Mouse (Mus musculus) cerebellum, adult 18-20 months (tissue): ENCODE measurements around the gene Arhgap30.

Experiments
- DNase-seq, 2 experiments: peaks; one replicate each; pipeline ENCODE4 v3.0.0; 2021

Arhgap30 gene

DNA sequence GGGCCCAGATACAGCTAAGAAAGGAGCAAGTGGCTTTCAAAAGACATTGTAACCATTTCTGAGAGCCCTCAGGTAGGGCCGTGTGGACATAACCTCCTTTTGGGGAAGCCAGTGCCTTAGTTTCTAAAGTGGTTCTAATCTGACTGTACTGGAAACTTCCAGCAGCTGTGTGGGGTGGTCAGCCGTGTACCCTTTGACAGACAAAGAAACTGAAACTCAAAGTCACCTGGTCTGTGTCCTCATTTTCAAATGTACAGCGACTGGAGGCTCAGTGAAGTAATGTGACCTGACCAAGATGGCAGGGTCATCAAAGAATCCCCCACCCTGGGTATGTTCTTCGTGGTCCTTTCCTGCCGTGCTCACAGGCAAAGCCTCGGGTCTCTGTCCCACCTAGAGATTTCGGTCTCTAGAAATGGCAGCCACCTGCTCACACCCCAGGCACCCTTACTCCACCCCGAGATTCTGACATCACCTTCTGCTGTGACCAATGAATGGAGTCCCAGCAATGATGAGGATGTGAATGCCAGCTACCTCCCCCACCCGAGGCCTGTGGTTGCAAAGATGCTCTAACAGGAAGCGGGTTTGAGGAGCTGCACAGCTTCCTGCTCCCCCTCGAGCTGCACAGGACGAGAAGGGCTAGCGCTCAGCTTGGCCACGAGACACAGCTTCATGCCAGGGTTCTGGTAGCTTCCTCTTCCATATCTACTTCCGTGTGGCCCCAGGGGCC, at the start of gene Arhgap30:
TSS of gene Arhgap30 (plus strand) at position 579 of the 727 bp plus-strand sequence.
- no peak for DNase-seq

DNA sequence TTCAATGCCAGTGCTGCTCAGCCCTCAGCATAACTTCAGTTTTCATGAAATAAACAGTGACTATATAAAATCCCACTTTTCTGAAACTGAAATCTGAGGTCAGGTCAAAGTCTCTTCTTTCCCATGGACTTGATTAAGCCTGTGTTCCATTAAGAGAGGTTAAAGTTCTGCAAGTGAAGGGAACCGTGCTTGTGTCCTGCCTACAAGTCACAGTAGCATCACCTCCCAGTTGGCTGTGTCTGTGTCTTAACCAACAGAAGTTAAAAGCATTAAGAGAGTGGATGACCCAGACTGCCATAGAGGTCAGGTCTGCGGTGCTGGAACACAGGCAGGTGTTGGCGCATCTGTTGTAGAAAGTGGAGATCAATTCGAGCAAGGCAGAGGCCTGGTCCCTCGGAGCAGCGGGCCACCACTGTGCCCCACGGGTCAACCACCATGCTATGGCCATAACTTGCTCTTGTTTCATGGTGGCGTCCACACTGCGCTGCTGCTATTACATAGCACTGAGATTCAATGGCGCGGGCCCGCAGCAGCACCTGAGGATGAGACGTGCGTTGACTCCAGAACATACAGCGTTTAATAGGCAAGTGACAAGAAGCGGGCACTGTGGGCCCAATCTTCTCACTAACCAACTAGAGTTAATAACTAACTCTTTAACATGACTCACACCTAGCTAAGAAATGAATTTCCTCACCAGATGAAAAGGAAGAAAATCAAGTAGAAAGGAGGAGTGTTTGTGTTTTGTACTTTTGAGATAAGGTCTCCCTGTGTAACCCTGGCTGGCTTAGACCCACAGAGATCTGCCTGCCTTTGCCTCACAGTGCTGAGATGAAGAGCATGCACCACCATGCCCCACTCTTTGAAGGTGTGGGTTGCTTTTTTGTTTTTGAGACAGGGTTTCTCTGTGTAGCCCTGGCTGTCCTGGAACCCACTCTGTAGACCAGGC, 46.2 kb upstream of the Arhgap30 start:
- no peak for DNase-seq

DNA sequence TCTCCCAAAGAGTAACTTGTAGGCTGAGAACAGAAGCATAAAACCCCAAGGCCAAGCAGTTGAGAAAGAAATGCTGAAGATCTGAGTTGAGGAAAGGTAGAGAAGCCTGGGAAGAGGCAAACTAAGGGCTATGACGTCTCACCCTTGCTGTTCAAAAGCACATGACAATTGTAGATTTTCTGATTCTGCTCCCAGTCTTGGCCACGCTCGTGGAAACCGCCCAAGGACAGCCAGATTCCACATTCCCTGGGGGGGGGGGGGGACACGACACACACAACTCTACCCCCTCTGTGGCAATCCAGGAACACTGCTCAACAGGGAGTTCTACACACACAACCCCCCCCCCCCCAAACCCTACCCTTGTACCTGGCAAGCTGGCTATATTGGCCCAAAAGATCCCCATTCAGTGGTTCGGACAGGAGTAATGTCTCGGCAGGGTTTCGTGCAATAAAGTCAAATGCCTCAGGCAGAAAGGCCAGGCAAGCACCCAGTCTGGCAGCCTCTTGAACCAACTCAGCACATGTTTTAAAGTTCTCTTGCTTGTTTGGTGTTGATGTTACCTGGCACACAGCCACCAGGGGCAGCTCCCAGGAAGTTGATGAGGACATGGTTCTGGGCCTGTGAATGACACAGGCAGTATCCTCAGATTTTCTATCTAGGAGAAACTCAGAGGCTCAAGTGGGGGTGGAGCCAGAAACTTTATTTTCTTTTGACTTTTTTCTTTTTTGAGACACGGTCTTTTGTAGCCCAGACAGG, 44.7 kb upstream of the Arhgap30 start:
- DNase-seq: peak in 1 of 2 experiments; percentile 35

DNA sequence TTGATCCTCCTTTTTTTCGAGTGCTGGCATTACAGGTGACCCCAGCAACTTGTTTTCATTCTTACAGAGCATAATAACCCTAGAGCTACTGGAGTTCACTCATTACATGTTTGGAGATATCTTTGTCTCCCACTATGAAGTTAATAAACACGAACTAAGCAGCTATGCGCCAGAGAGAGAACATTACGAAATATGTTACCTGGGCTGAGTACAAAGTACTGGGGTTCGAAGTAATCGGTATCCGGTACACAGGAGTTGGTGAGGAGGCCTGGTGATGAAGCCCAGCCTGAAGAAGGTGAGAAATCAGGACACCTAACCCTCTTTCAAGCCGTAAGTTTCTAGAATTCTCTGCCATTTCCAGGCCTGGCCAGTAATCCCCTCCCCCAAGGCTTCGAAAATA, 44.0 kb upstream of the Arhgap30 start:
- no peak for DNase-seq

DNA sequence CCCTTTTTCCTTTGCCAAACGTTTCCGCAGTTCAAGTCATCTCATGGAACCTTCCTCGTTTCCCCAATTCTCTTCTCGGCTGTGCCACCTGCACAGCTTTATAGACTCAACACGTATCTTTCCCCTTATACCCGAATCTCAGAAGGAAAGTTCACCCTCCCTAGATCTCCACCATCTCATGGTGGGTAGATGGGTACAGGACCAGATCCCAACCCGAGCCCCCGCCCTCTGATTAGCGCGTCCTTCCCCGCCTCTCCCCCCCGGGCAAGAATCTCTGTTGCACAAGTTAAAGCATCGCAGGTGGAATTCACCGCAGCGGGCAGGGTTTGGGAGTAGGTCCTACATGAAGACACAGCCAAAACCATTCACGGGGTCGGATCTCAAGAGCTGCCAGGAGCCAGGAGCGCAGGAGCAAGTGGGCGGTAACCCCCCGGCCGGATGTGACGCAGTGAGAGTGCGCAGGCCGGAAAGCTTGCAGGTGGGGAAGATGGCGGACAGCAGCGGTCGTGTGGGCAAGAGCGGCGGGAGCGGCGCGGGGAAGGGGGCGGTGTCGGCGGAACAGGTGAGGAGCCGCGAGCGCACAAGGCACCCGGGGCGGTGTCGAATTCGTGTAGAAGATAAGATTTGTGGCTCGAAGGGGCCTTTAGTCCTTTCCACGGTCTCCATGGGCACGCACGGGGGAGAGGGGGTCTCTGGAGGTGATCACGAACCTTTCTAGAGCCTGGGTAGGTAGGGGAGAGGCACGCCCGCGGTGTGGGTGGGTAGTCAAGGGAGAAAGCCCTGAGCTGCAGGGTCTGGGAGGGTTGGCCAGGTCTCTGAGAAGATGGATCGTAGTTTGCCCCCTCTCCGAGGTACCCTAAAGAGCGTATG, 43.3 kb upstream of the Arhgap30 start, which contains the start of the genes Nit1 and Pfdn2:
TSS of gene Nit1 (minus strand) at position 422 of the 870 bp plus-strand sequence.
TSS of gene Pfdn2 (plus strand) at position 446 of the 870 bp plus-strand sequence.
- peak; percentile 91 for DNase-seq

DNA sequence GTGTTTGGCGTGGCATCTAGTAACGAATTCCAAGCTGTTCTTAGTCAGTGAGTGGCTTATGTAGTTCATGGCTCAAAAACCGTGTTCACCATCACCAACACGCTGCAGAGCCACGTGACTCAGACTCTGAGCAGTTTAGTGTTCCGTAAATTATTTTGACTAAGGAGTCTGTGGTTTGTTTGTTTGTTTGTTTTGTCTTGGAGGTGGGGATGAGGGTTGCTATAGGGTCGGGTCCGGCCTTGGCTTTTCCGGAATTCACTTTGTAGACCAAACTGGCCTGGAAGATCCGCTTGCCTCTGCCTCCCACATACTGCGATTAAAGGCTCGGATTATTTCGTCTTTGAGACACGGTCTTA, 42.7 kb upstream of the Arhgap30 start:
- no peak for DNase-seq

DNA sequence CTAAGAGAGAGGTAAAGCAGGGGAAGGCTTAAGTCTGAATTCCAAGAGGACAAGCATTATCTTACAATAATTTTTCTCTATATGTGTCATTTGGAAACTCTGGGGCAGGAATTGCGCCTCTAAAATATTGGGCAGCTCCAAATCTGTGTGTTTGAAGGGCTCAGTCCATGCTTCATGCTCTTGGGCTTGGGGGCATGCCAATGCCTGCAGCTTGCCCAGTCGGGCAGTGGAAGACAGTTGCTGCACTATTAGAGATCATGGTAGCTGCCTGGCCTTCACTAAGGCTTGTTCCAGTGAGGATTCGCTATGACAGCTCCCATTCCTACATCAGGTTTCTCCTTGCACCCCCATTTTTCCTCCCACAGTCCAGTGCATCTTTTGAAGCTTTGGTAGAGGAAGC, 40.1 kb upstream of the Arhgap30 start:
- peak; percentile 31 to 33 for DNase-seq

DNA sequence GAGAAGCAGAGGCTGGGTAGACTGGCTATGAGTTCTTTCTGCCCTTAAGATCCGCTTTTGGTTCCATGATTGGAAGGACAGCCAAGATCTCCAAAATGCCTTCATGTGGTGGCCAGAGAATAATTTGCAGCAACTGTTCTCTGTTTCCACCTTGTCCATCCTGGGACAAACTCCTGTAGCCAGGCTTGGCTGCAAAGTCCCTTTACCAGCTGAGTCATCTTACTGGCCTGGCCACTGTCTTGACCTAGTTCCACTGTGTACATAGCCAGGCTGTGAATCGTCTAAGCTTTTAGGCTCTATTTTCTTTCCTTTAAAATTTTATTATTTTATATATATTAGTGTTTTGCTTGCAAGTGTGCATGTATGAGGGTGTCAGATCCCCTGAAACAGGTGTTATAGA, 39.5 kb upstream of the Arhgap30 start:
- no peak for DNase-seq

DNA sequence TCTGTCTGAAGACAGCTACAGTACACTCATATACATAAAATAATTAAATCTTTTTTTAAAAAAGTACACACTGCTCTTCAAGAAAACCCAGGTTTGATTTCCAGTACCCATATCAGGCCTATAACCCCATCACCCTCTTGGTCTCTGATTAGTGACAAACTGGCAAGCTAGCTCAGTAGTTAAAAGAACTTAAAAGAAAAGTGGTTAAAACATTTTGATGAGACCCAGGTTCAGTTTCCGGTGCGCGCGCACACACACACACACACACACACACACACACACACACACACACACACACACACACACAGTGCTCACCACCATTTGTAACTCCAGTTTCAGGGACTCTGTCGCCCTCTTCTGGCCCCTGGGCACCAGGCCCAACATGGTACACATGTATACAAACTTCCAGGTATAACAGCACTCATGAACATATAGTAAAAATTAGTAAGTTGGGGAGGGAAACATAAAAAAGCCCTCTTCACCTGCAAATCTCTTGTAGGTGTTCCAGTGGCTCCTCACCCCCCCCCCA, 32.9 kb upstream of the Arhgap30 start:
- DNase-seq: no peak

DNA sequence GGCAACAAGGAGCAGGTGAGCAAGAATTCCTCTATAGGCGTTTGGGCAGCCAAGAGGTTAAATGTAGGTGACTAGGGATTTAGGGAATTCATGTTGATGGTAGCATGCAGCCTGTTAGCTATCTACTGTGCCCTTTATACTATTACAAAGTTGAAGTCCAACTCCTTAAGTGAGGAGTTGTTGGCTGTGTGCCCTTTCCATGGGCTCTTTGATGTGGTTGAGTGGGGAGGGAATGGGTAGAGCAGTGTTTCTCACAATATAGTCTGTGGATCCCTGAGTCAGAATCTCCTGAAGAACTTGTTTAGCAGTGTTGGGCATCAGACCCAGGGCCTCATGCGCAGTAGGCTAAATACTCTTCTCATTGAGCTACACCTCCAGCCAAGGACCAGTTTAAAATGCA, 31.9 kb upstream of the Arhgap30 start:
- no peak for DNase-seq

DNA sequence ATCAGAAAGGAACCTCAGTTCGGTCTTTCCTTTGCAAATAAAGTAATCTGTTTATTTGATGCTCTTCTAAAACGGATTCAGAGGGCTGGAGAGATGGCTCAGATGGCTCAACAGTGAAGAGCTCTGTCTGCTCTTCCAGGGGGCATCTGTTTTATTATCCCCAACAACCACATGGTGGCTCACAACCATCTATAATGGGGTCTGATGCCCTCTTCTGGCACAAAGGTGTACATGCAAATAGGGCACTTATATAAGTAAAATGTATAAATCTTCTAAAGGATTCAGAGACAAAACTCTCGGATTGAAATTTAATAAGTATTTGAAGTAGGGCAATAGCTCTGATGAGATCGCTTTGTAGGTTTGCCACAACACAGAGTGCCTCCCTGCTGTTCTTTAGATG, 30.3 kb upstream of the Arhgap30 start:
- DNase-seq: peak; percentile 33 to 39

DNA sequence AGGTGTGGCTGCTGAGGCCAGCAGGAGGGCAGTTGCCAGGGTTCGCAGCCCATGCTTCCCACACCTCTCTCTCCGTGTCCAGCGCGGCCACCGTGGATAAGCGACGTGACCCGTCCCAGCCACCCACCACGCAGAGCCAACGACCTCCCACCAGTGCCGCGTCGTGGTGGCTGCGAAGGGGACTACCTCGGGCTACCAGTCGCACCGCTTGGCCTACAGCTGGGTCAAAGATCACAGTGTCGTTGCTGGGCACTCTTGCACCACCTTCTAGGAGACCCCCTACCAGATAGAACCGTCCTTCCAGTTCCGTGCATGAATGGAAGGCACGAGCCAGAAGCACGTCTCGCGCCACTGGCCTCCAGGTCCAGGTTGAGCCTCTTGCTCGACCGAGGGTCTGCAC, 28.5 kb upstream of the Arhgap30 start:
- peak in 1 of 2 experiments; percentile 47 for DNase-seq

DNA sequence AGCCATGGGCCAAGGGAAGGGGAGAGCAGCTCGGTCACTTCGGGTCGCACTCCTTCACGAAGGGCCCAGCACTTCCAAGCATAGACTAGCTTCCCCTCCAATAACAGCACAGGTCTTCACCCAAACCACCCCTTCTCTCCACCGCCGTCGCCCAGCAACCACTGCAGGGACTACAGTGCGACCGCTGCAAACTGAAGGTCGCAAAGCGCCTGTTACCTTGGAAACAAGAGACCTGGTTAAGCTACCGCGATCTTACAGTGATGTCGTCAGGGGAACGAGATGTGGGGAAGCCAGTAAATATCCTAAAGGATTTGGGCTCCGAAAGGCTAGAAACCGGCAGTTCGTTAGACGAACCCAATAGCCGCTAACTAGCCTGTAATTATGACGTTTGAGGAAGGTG, 28.1 kb upstream of the Arhgap30 start, which contains the start of gene Klhdc9:
TSS of gene Klhdc9 (minus strand) at position 143 of the 400 bp plus-strand sequence.
- DNase-seq: peak; percentile 78 to 85

DNA sequence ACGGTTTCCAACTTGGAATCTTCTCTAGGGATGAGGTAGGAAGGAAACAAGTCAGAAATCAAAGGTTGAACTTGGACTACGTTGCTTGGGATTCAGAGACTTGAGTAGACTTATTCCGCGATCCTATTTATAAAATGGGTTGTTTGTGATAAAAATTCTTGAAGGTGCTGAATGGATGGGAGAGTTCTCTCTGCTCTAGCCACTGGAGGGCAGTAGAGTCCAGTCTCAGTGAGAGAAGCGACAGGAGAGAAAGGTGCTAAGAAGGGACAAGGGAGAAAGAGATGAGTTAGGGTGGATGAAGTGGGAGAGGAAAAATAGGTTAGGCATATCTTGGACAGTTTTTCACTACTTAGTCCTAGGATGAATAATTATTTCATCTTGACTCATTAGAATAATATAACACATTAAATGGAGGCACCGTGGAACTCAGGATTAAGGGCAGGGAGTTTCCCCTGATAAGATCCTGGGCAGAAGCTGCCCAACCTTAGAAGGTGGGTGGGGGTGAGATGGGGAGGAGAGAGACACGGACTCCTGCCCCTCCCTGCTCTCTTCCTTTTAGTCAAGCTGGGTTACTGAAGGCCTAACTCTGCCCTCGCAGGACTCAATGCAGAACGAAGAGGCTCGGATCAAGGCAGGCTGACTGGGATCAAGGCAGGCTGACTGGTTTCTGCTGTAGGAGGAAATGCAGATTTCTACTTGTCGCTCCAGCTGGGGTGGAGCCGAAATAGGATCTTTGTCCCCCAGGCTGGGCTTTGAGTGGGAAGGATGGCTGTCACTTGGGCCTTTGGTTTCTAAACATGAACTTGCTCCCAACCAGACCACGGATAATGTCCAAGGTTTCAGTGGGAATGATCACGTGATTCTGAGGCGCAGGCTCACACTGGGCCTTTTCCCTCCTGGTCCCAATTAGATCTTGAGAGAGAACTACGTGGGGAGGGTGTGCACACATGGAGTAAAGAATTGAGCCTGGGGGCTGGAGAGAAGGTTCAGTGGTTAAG, 27.3 kb upstream of the Arhgap30 start:
- DNase-seq: peak; percentile 80 to 85

DNA sequence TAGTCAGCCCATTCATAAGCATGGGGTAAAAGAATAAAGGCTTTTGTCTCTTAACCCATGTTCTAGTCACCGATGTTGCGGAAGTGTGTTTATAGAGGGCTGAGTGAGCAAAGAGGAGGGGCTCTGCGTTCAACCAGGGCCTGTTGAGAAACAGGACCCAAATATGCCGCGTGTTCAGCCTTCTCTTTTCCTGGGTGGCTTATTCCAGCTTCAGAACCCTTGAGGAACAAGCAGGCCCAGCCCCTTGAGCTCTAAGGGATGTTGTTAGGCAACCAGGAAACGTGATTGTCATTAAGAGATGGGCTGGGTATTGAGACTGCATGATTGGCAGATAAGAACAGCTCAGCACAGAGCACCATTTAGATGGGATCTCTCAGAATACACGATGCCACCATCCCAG, 22.8 kb upstream of the Arhgap30 start:
- DNase-seq: no peak

DNA sequence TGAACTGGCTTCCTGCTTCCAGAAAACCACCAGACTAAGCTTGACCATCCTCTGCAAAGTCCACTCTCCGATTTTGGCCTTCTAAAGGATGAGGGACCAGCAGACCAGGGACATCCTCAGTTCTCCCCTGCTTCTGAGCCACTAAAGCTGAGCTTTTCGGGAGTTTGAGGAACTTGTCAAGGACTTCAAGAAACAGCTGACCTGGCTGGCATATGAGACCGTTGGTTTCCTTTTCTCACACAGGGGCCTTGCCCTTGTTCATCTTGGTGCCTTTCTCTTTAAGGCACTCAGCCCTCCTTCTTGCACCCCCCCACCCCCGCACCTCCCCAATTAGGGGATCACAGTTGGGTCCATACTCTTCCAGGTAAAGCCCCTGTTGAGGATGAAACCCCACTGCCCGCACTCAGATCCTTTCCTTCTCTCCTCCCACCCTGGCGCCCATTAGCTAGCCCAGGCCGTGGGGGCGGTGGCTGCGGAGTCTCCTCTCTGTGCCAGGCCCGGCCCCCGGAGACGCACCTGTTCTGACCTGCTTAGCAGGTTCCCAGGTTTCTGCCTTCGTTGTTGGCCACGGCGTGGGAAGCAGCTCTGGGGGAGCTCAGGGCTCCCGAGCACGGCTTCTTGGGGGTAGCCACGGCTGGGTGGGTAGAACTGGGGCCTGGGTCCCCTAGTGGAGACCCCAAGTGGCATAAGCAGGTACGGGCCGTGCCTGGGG, 18.8 kb upstream of the Arhgap30 start, which contains the start of gene Nectin4:
TSS of gene Nectin4 (plus strand) at position 255 of the 712 bp plus-strand sequence.
- no peak for DNase-seq

DNA sequence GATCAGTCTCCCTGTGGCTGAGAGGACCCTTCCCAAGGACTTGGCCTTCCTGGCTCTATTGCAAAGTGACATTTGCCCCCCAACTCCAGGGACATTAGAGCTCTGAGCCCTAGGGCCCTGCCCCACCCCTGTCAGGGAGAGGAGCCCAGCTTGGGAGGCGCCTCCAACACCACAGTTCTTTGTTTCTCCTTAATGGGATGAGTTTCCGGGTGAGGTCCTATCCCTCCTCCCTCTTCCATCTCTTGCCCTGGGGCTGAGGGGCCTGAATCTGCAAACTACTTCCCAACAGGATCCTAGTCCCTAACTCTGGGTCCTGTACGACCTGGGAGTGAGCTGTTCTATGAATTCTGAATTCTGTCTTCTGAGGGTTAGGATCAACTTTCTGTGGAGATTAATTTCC, 15.9 kb upstream of the Arhgap30 start:
- no peak for DNase-seq

DNA sequence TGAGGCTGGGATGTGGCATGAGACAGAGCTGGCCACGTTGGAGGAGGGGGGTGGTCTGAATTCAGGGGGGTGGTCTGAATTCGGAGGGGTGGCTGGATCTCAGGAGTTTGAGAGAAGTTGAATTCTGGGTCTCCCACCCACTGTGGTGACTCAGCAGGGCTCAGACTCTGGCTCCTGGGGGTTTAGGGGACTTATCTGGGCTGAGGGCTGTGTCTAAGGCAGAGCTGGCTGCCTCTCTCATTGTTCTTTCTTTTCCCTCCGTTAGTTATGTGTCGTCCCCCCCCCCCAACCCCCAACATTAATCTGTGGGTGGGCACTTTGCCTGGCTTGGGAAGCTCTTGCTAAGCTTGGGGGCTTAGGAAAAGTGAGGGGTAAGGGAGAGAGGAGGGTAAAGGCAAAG, 14.8 kb upstream of the Arhgap30 start:
- no peak for DNase-seq

DNA sequence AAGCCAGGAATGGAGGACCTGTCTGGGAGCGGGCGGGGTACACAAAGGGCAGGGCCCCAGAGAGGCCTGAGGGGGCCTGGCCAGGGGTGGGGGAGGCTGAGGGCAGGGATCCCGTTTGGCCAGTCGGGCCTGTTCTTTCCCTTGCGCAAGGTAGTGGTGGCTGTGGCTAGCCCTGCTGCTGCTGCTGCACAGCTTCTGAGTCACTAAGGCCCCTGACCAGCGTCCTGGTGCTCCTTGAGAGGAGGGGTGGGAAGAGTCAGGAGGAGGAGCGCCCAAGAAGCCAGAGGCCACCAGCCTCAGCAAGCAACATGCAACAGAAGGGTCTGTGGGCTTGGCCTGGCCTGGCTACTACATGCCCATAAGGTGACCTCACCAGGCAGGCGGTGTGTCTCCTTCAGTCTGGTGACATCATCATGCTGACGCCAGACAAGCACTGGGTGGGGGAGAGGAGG, 13.1 kb upstream of the Arhgap30 start:
- no peak for DNase-seq
